Mouse (Mus musculus) kidney, adult 2 months (tissue): ENCODE measurements at regions not wholly inside any gene's neighbourhood (a gene's known extent, or its start where the extent isn't known, plus 50 kb on each side); places are given as distances from the start of the nearest gene placed in this dataset.

ENCODE experiments used
- DNase-seq: peaks from one replicate; pipeline ENCODE4 v3.0.0; 2021
- H3K27ac ChIP-seq: fragments of 200-500 bp; 2 replicates; pipeline ENCODE4 v1.5.1; 2012; ENCODE audit warnings: low read depth, low read length, control low read depth, inconsistent platforms; ENCODE audit not compliant: insufficient read depth
- H3K27me3 ChIP-seq: fragments of 200-500 bp; replicated peaks from 2 replicates; pipeline ENCODE4 v1.6.1; 2012; ENCODE audit warnings: mild to moderate bottlenecking, moderate library complexity, low read length, inconsistent platforms; ENCODE audit not compliant: control insufficient read depth, insufficient read depth
- H3K36me3 ChIP-seq: fragments of 200-500 bp; 2 replicates; pipeline ENCODE4 v1.6.1; 2012; ENCODE audit warnings: mild to moderate bottlenecking, moderate library complexity, low read length, inconsistent platforms; ENCODE audit not compliant: control insufficient read depth, insufficient read depth
- H3K4me1 ChIP-seq: fragments of 200-500 bp; 2 replicates; pipeline ENCODE4 v1.6.1; 2011; ENCODE audit warnings: low read length; ENCODE audit not compliant: control insufficient read depth, insufficient read depth
- H3K4me3 ChIP-seq: fragments of 200-500 bp; 2 replicates; pipeline ENCODE4 v1.5.1; 2011; ENCODE audit warnings: mild to moderate bottlenecking, low read depth, low read length, control low read depth; ENCODE audit not compliant: insufficient read depth
- CTCF ChIP-seq: fragments of 200-500 bp; conservative IDR thresholded peaks from 2 replicates; pipeline ENCODE4 v1.5.1; 2011; ENCODE audit warnings: low read depth, mild to moderate bottlenecking, control low read depth, low read length, moderate library complexity, mixed read lengths; ENCODE audit not compliant: insufficient read depth, insufficient read length
- POLR2A ChIP-seq: fragments of 200-500 bp; IDR thresholded peaks from one replicate; pipeline ENCODE4 v1.6.1; 2011; ENCODE audit warnings: low read depth, low read length, control low read depth
- WGBS: fragments of 180-500 bp; shearing (Covaris S2); methylation state at CpG from one replicate; pipeline ENCODE4 v1.1.7; 2018; 5-methylcytosine and 5-hydroxymethylcytosine counted together

- 76% methylated on average over 3 of the region's 3 CpGs for WGBS
- Histone ChIP-seq H3K27me3 (no peaks in the 10 kb centered on the region), H3K36me3 (no peaks in the 10 kb centered on the region), H3K4me1 (no peaks in the 10 kb centered on the region), H3K27ac (no peak overlapping the region), H3K4me3 (no peak overlapping the region)
- TF ChIP-seq POLR2A, result no peak
- no peak for TF ChIP-seq CTCF
- no peak for DNase-seq
Measured at GRCm38 (mm10) chr1:143071781-143072382, 568.6 kb upstream of the B3galt2 start.

DNA sequence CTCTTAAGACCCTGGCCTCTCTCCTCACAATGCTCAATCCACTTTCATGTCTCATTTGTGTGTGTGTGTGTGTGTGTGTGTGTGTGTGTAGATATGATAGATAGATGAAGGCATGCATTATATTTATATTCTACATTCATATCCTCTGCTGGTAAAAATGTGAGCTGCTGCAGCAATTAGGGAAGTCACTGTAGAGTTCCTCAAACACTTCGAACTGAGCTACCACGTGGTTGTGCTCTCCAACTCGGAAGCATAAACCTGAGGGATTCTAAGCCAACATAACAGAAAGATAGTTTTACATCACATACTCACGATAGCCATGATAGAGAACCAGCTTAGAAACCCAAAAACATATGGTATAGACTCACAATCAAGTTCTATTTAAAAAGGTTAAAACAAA lies 565.5 kb upstream of the B3galt2 start:
- Histone ChIP-seq H3K27me3 (no peaks in the 10 kb centered on the region), H3K4me1 (no peaks in the 10 kb centered on the region), H3K27ac (no peak overlapping the region), H3K36me3 (no peaks in the 10 kb centered on the region), H3K4me3 (no peak overlapping the region)
- WGBS, result 83% methylated on average over 4 of the region's 4 CpGs
- DNase-seq, result no peak
- TF ChIP-seq CTCF (no peak), POLR2A (no peak)

DNA sequence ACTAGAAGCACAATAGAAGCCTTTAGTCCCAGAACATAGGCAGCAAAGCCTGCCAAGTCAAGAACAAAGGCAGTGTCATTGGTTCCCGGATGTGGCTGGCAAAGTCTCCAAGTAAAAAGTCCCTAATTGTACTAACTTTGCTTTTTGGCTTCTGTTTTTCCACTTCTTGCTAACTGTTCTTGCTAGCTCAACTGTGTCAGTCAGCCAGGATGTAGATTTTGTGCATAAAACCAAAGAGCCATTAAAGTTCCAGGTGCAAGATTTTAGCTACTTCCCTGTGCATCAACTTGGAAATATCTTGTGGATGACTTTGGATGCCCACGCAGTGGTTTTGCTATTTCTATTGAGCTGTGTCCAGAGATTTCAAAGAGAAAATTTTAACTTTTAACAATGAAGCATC lies 560.0 kb upstream of the B3galt2 start:
- H3K27ac ChIP-seq, result no peak overlapping the region
- no peak for DNase-seq
- no peak overlapping the region for H3K4me3 ChIP-seq
- no peaks in the 10 kb centered on the region for H3K36me3 ChIP-seq
- TF ChIP-seq CTCF (no peak), POLR2A (no peak)
- no peaks in the 10 kb centered on the region for H3K27me3 ChIP-seq
- WGBS, result 97% methylated on average over 2 of the region's 2 CpGs
- H3K4me1 ChIP-seq, result no peaks in the 10 kb centered on the region

GRCm38 (mm10) chr1:143096904-143097303 lies 543.6 kb upstream of the B3galt2 start:
- H3K4me3 ChIP-seq, result no peak overlapping the region
- H3K36me3 ChIP-seq, result no peaks in the 10 kb centered on the region
- H3K27ac ChIP-seq, result no peak overlapping the region
- TF ChIP-seq CTCF, result no peak
- TF ChIP-seq POLR2A, result no peak
- no peak for DNase-seq
- no peaks in the 10 kb centered on the region for H3K4me1 ChIP-seq
- WGBS, result 24% methylated on average over 4 of the region's 4 CpGs
- H3K27me3 ChIP-seq, result no peaks in the 10 kb centered on the region

GRCm38 (mm10) chr1:143098307-143098706 lies 542.2 kb upstream of the B3galt2 start:
- TF ChIP-seq CTCF, result no peak
- no peak for TF ChIP-seq POLR2A
- no peak for DNase-seq
- H3K27me3 ChIP-seq, result no peaks in the 10 kb centered on the region
- no peak overlapping the region for H3K27ac ChIP-seq
- H3K4me3 ChIP-seq, result no peak overlapping the region
- no peaks in the 10 kb centered on the region for H3K36me3 ChIP-seq
- no peaks in the 10 kb centered on the region for H3K4me1 ChIP-seq

DNA sequence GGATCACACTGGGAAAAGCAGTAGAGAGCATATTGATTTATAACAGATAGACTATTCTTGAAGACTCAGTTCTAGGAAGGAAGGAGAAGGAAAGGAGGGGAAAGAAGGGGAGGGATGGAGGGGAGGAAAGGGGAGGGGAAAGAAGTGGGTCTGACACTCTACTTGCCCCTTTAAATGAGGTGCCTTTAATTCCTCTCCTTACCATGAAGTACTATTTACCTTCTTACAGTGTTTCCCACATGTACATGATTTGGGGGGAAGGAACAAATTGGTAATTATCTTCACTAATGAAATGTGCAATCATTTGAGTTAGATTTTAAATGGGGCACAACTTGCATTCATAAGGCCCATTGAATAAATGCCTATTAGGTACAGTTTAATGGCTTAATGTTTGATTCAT lies 518.3 kb upstream of the B3galt2 start:
- DNase-seq, result no peak
- H3K27ac ChIP-seq, result no peak overlapping the region
- no peak for TF ChIP-seq POLR2A
- no peak for TF ChIP-seq CTCF
- no peak overlapping the region for H3K4me3 ChIP-seq
- no peaks in the 10 kb centered on the region for H3K4me1 ChIP-seq
- no peaks in the 10 kb centered on the region for H3K27me3 ChIP-seq
- no peaks in the 10 kb centered on the region for H3K36me3 ChIP-seq

- H3K27ac ChIP-seq, result no peak overlapping the region
- H3K4me3 ChIP-seq, result no peak overlapping the region
- H3K36me3 ChIP-seq, result no peaks in the 10 kb centered on the region
- no peak for DNase-seq
- H3K4me1 ChIP-seq, result no peaks in the 10 kb centered on the region
- WGBS, result 40% methylated on average over 1 of the region's 1 CpGs
- TF ChIP-seq POLR2A (no peak), CTCF (no peak)
- H3K27me3 ChIP-seq, result no peaks in the 10 kb centered on the region
Measured at GRCm38 (mm10) chr1:143130257-143130656, 510.2 kb upstream of the B3galt2 start.
